Mouse (Mus musculus) embryo, embryonic 9.5 days (tissue): Measurements from ENCODE around the gene Slc16a4.

Source experiments
- DNase-seq: peaks from one replicate; pipeline ENCODE4 v3.0.0-alpha.2; 2017; ENCODE audit errors: extremely low spot score

The Slc16a4 gene

DNA sequence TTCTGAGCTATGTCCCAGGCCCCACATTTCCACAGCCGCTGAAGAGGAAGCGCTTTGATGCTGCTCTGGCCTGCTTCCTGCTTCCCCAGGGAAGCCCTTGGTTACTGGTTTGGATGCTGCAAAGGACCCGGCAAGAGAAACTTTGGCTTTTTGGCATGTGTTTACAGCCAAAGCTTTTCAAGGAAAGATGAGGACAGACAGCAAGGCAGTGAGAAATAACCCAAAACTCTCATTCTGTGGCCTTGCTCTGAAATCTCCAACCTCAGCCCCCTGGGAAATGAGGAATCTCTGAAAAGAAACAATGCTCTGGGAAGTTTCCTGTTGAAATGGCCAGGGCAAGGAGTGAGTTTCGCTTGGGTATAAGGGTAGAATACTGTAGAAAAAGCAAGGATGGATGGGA, 69.3 kb downstream of the Slc16a4 start:
- DNase-seq, result no peak
